Mouse (Mus musculus) liver, adult 2 months (tissue): Measurements from ENCODE around the gene 4931406P16Rik.

Experiments
- CTCF ChIP-seq: fragments of 200-500 bp; IDR thresholded peaks from 2 replicates; pipeline ENCODE4 v1.5.1; 2011; ENCODE audit warnings: low read depth, low read length, control low read depth
- POLR2A ChIP-seq: fragments of 200-500 bp; IDR thresholded peaks from 2 replicates; pipeline ENCODE4 v1.6.1; 2011; ENCODE audit warnings: low read length, control low read depth; ENCODE audit not compliant: insufficient read depth; ENCODE audit errors: extremely low read depth

GRCm38 (mm10) chr7:34302651-34303050, 10.7 kb downstream of the 4931406P16Rik start:
- TF ChIP-seq POLR2A (no peak), CTCF (no peak)
